Mouse (Mus musculus) MEL (cell line): ENCODE data around the gene Acr. TPM values are rescaled to one million over a fixed set of nuclear protein-coding genes. Genes with fewer than 3 reads are reported as not detected.

Experiments used
- DNase-seq: peaks from one replicate; pipeline ENCODE4 v3.0.0; 2011; ENCODE audit warnings: low read depth, low spot score
- H3K27ac ChIP-seq: 2 replicates; pipeline ENCODE4 v1.5.1; 2012; ENCODE audit warnings: low read depth, mild to moderate bottlenecking, control low read depth, low read length, moderate library complexity; ENCODE audit not compliant: control insufficient read depth
- H3K27me3 ChIP-seq, 2 experiments: fragments of 150-350 bp in 1 of 2; sonication (generic) in 1 of 2; 2 replicates each; pipeline ENCODE4 v1.6.1; 2012; ENCODE audit warnings: low read length in 2 of 2, mild to moderate bottlenecking in 2 of 2, improper control_type of control experiment in 1 of 2, moderate library complexity in 1 of 2; ENCODE audit not compliant: insufficient read depth in 2 of 2, control insufficient read depth in 1 of 2
- H3K36me3 ChIP-seq, 2 experiments: 2 replicates each; pipeline ENCODE4 v1.6.1; 2012 to 2014; ENCODE audit warnings: low read length in 2 of 2, improper control_type of control experiment in 1 of 2, inconsistent platforms in 1 of 2, mild to moderate bottlenecking in 1 of 2; ENCODE audit not compliant: insufficient read depth in 2 of 2, control insufficient read depth in 1 of 2
- H3K4me1 ChIP-seq, 2 experiments: fragments of 150-350 bp in 1 of 2; sonication (generic) in 1 of 2; 2 replicates each; pipeline ENCODE4 v1.6.1; 2012; ENCODE audit warnings: low read length in 2 of 2, improper control_type of control experiment in 1 of 2, mild to moderate bottlenecking in 1 of 2; ENCODE audit not compliant: insufficient read depth in 2 of 2, control insufficient read depth in 1 of 2
- H3K4me3 ChIP-seq, 2 experiments: fragments of 150-350 bp in 1 of 2; sonication (generic) in 1 of 2; 2 replicates each; pipeline ENCODE4 v1.5.1; 2012; ENCODE audit warnings: low read depth in 2 of 2, low read length in 2 of 2, mild to moderate bottlenecking in 2 of 2, moderate library complexity in 2 of 2, control low read depth in 1 of 2, improper control_type of control experiment in 1 of 2; ENCODE audit not compliant: control insufficient read depth in 1 of 2, insufficient read depth in 1 of 2
- H3K79me2 ChIP-seq: 2 replicates; pipeline ENCODE4 v1.6.1; 2012; ENCODE audit warnings: mild to moderate bottlenecking, low read length, moderate library complexity; ENCODE audit not compliant: control insufficient read depth, poor library complexity, insufficient read depth
- H3K9ac ChIP-seq: 2 replicates; pipeline ENCODE4 v1.6.1; 2012; ENCODE audit warnings: low read depth, mild to moderate bottlenecking, control low read depth, low read length, moderate library complexity; ENCODE audit not compliant: control insufficient read depth, poor library complexity, severe bottlenecking
- H3K9me3 ChIP-seq: fragments of 150-350 bp; sonication (generic); replicated peaks from 2 replicates; pipeline ENCODE4 v1.6.1; 2012; ENCODE audit warnings: mild to moderate bottlenecking, low read length, improper control_type of control experiment, moderate library complexity; ENCODE audit not compliant: insufficient read depth
- CHD2 ChIP-seq: IDR thresholded peaks from 2 replicates; pipeline ENCODE4 v1.6.1; 2011; ENCODE audit warnings: low read length, improper control_type of control experiment
- ETS1 ChIP-seq: IDR thresholded peaks from 2 replicates; pipeline ENCODE4 v1.6.1; 2012; ENCODE audit warnings: low read depth, mild to moderate bottlenecking, inconsistent platforms, low read length, improper control_type of control experiment, moderate library complexity
- GABPA ChIP-seq: IDR thresholded peaks from 2 replicates; pipeline ENCODE4 v1.6.1; 2012; ENCODE audit warnings: low read depth, mild to moderate bottlenecking, inconsistent platforms, low read length, improper control_type of control experiment, moderate library complexity
- MAX ChIP-seq: IDR thresholded peaks from 2 replicates; pipeline ENCODE4 v1.6.1; 2011; ENCODE audit warnings: low read length, improper control_type of control experiment
- MEF2A ChIP-seq: IDR thresholded peaks from 2 replicates; pipeline ENCODE4 v1.6.1; 2014; ENCODE audit warnings: low read depth, mild to moderate bottlenecking, inconsistent platforms, low read length, improper control_type of control experiment; ENCODE audit not compliant: poor library complexity, insufficient replicate concordance, severe bottlenecking; ENCODE audit errors: extremely low read depth
- MYC ChIP-seq: IDR thresholded peaks from 2 replicates; pipeline ENCODE4 v1.6.1; 2011; ENCODE audit warnings: low read depth, mild to moderate bottlenecking, low read length, improper control_type of control experiment, moderate library complexity
- NELFE ChIP-seq: IDR thresholded peaks from 2 replicates; pipeline ENCODE4 v1.6.1; 2011; ENCODE audit warnings: low read depth, low read length, improper control_type of control experiment
- POLR2A ChIP-seq, 2 experiments: IDR thresholded peaks; 2 replicates each; pipeline ENCODE4 v1.6.1; 2011 to 2012; ENCODE audit warnings: low read length in 2 of 2, mild to moderate bottlenecking in 2 of 2, control low read depth in 1 of 2, improper control_type of control experiment in 1 of 2, low read depth in 1 of 2, moderate library complexity in 1 of 2; ENCODE audit not compliant: control insufficient read depth in 1 of 2, insufficient read depth in 1 of 2, poor library complexity in 1 of 2
- POLR2AphosphoS2 ChIP-seq: IDR thresholded peaks from 2 replicates; pipeline ENCODE4 v1.6.1; 2011; ENCODE audit warnings: low read length, improper control_type of control experiment
- RCOR1 ChIP-seq: IDR thresholded peaks from 2 replicates; pipeline ENCODE4 v1.6.1; 2012; ENCODE audit warnings: low read depth, mild to moderate bottlenecking, inconsistent platforms, low read length, improper control_type of control experiment
- USF1 ChIP-seq: IDR thresholded peaks from 2 replicates; pipeline ENCODE4 v1.6.1; 2014; ENCODE audit warnings: low read depth, mild to moderate bottlenecking, inconsistent platforms, low read length, improper control_type of control experiment, moderate library complexity
- USF2 ChIP-seq, 2 experiments: IDR thresholded peaks; 2 replicates each; pipeline ENCODE4 v1.6.1; 2011 to 2012; ENCODE audit warnings: improper control_type of control experiment in 2 of 2, low read length in 2 of 2, borderline replicate concordance in 1 of 2, inconsistent platforms in 1 of 2, low read depth in 1 of 2, mild to moderate bottlenecking in 1 of 2; ENCODE audit not compliant: insufficient read depth in 1 of 2
- ZMIZ1 ChIP-seq: IDR thresholded peaks from 2 replicates; pipeline ENCODE4 v1.6.1; 2012; ENCODE audit warnings: low read depth, mild to moderate bottlenecking, inconsistent platforms, low read length, improper control_type of control experiment, moderate library complexity
- polyA plus RNA-seq, 2 experiments: library from polyadenylated mRNA; stranded (reverse) in 1 of 2; unstranded in 1 of 2; fragments of >175 nt in 1 of 2; fragments of >200 nt in 1 of 2; gene quantifications; 2 replicates each; pipeline versions ENCODE4 v1.2.1 to v1.2.4; 2012; ENCODE audit warnings: low replicate concordance in 2 of 2, low read depth in 1 of 2; ENCODE audit not compliant: insufficient read length in 2 of 2, insufficient read depth in 1 of 2, missing spikeins in 1 of 2
- total RNA-seq: library from RNA; depleted of rRNA; stranded (reverse); fragments of 300-350 nt; gene quantifications from 2 replicates; pipeline ENCODE4 v1.2.3, GENCODE M21; 2012

The Acr gene
- total and polyA plus RNA-seq, 3 experiments = 0.15 TPM; not detected in 2

DNA sequence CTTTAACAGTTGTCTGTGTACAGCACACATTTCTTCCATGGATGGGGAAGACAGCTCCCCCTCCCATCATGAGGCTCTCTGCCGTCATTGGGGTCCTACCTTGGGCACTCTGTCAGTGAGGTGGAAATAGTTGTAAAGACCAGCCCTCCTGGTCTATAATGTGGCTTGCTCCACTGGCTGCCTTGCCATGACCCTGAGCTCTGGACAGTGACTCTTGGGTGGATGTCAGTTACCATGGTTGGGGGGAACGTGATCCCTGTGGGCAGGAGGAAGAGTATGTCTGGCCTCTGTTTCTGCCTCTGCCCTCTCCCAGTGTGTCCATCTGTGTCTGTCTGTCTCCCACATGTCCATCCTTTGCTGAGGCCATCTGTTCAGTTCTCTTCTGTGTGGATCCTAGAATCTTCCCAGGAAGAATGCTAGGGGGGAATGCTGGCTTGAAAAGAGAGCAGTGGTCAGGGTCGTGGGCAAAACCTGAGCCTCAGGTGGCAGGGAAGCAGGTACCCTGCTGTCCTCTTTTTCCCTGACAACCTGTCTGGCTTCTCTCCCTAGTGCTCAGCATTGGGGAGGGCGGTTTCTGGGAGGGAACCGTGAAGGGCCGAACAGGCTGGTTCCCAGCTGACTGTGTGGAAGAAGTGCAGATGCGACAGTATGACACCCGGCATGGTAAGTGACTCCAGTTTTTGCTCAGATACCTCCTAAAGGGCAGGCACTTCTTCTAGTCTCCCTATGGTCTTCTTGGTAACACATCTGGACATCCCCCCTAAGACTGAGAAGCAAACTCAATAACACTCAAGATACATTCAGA, 43.3 kb upstream of the Acr start:
- no peak for DNase-seq
- H3K36me3 ChIP-seq = peaks cover 0 to 1% of the 10 kb centered on the region in 2 experiments; a peak in 2 of 4 replicates
- H3K4me3 ChIP-seq = no peak overlapping the region
- no peaks in the 10 kb centered on the region for H3K4me1 ChIP-seq
- H3K27me3 ChIP-seq = no peaks in the 10 kb centered on the region
- no peak overlapping the region for H3K9ac ChIP-seq
- H3K27ac ChIP-seq = no peak overlapping the region
- no peaks in the 10 kb centered on the region for H3K9me3 ChIP-seq
- H3K79me2 ChIP-seq = no peaks in the 10 kb centered on the region
- TF ChIP-seq POLR2AphosphoS2 (no peak), ETS1 (no peak), GABPA (no peak), POLR2A (IDR thresholded peaks at IDR 0.05; ENCODE audit: control insufficient read depth in 1 of 2, insufficient read depth in 1 of 2, low read depth in 1 of 2, low read length in 2 of 2, poor library complexity in 1 of 2) (no peak), RCOR1 (no peak), MAX (no peak), MEF2A (no peak), MYC (no peak)
- TF ChIP-seq, all 39 proteins: peak for 0

DNA sequence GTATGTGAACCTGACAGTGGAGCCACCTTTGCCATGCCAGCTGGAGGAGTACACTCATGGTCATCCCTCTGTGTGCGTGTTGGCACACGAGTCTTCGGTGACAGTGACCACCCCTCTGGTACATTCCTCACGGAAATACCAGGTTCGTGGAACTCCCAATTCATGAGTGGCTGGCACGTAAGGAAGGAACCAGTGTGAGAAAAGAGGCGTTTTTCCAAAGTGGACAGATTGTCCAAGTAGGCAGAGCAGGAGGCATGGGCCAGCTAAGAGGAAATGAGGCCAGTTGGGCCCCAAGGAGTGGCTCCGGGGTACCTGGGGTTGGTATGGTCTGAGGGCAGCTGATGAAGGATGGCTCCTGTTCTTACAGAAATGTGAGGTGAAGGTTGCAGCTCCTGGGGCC, 42.7 kb upstream of the Acr start:
- DNase-seq = no peak
- H3K9ac ChIP-seq = no peak overlapping the region
- no peak for TF ChIP-seq CHD2
- no peak for TF ChIP-seq USF2 (IDR thresholded peaks at IDR 0.05; ENCODE audit: borderline replicate concordance in 1 of 2, insufficient read depth in 1 of 2, low read depth in 1 of 2, low read length in 2 of 2)
- no peak overlapping the region for H3K27ac ChIP-seq
- no peaks in the 10 kb centered on the region for H3K4me1 ChIP-seq
- no peaks in the 10 kb centered on the region for H3K79me2 ChIP-seq
- no peaks in the 10 kb centered on the region for H3K9me3 ChIP-seq
- H3K27me3 ChIP-seq = no peaks in the 10 kb centered on the region
- no peak overlapping the region for H3K4me3 ChIP-seq
- H3K36me3 ChIP-seq = no peaks in the 10 kb centered on the region; a peak in 1 of 4 replicates

DNA sequence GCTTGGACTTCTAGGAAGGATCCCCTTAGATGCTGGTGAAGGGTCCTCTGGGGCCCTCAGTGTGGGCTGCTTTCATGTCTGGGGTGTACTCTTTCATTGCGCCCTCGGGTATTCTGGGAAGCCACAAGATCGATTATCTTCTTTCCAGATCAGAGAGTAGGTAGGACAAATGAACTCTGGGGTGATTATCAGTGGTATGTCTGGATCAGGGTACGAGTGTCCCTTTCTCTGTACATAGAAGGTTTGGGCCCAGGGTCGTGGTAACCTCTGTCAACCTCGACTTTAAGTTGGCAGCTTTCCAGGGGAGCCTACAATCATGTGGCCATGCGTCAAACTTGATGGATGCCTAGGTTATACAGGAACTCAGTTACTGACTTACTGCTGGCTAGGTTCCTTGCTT, 42.2 kb upstream of the Acr start:
- H3K4me3 ChIP-seq = no peak overlapping the region
- no peaks in the 10 kb centered on the region; a peak in 1 of 4 replicates for H3K36me3 ChIP-seq
- no peak for TF ChIP-seq ZMIZ1
- TF ChIP-seq NELFE = no peak
- TF ChIP-seq USF1 = no peak
- peak; percentile 24 for DNase-seq
- H3K4me1 ChIP-seq = no peaks in the 10 kb centered on the region
- H3K27ac ChIP-seq = no peak overlapping the region
- H3K79me2 ChIP-seq = no peaks in the 10 kb centered on the region
- no peaks in the 10 kb centered on the region for H3K27me3 ChIP-seq
- no peak overlapping the region for H3K9ac ChIP-seq
- H3K9me3 ChIP-seq = no peaks in the 10 kb centered on the region
